14 mouse cellular contexts compared by ENCODE assay signal in the genomic region with DNA sequence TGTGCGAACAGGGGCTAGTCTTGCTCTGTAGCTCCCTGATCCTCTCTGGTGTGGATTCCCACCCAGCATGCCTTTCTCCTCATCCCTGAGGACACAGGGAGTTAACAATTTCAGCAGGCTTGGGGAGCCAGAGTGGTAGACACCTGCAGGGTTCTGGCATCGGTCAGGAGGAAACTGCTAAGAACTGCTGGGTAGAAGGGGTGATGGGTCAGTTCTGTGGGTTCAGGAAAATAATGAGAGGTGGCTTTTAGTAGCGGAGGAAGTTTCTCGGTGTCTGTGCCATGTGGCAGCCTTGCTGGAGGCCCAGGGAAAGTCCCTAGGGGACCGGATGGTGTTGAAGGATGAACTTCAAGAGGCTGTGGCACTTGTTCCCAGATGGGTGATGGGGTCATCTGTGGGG. TPM values are rescaled to one million over a fixed set of nuclear protein-coding genes. Genes with fewer than 3 reads are reported as not detected.
A peak's percentile ranks its signal among the peaks of the same experiment; 100 is the strongest.
DNase-seq lines count a peak whose midpoint lies in the region; ATAC-seq and TF ChIP-seq lines count a peak whose summit lies in the region.
"Had no signal": no experiment of that assay in that cellular context is flagged by ENCODE, and none has a peak within 500 bp of the region (broad histone marks: within the 10 kb centered on the region; RNA-seq: fewer than 3 reads in every experiment).

No protein-coding gene starts in this region.

- no peak for TF ChIP-seq CTCF in lung, postnatal 0 days (IDR thresholded peaks at IDR 0.05)

- no peak overlapping the region for H3K27ac ChIP-seq in neural tube, embryonic 12.5 days
- no peak overlapping the region for H3K27ac ChIP-seq in midbrain, embryonic 11.5 days (ENCODE audit: low read depth, low read length)
- no peak overlapping the region for H3K27ac ChIP-seq in lung, postnatal 0 days (ENCODE audit: low read length)
- no peak overlapping the region for H3K27ac ChIP-seq in heart, embryonic 11.5 days (ENCODE audit: low read depth, low read length)
- H3K27ac ChIP-seq: embryonic facial prominence, embryonic 13.5 days had no signal

- H3K9ac ChIP-seq in neural tube, embryonic 12.5 days, result no peak overlapping the region
- H3K9ac ChIP-seq in midbrain, embryonic 11.5 days (ENCODE audit: low read length), result no peak overlapping the region
- no peak overlapping the region for H3K9ac ChIP-seq in lung, postnatal 0 days (replicated peaks; ENCODE audit: low read depth)
- H3K9ac ChIP-seq in heart, embryonic 11.5 days (ENCODE audit: low read depth, low read length), result no peak overlapping the region
- H3K9ac ChIP-seq: embryonic facial prominence, embryonic 13.5 days had no signal

- peaks cover 24% of the 10 kb centered on the region for H3K27me3 ChIP-seq in neural tube, embryonic 12.5 days (replicated peaks)
- peaks cover 3% of the 10 kb centered on the region; the same call in 1 of the 2 replicates for H3K27me3 ChIP-seq in midbrain, embryonic 11.5 days (ENCODE audit: control insufficient read depth, insufficient read depth, low read length)
- H3K27me3 ChIP-seq in lung, postnatal 0 days (replicated peaks; ENCODE audit: insufficient read depth, low read length), result peaks cover 3% of the 10 kb centered on the region; the same call in 1 of the 2 replicates
- peaks cover 39% of the 10 kb centered on the region for H3K27me3 ChIP-seq in heart, embryonic 11.5 days (ENCODE audit: control insufficient read depth, insufficient read depth, low read length)

- ATAC-seq in neural tube, embryonic 12.5 days (ENCODE audit: low FRiP score, low read depth), result no peak
- no peak for ATAC-seq in midbrain, embryonic 11.5 days (ENCODE audit: low FRiP score)
- no peak for ATAC-seq in lung, postnatal 0 days
- ATAC-seq in heart, embryonic 11.5 days (replicated peaks; ENCODE audit: insufficient number of reproducible peaks, low FRiP score, low TSS enrichment), result no peak

- H3K4me2 ChIP-seq in neural tube, embryonic 12.5 days (replicated peaks), result peak overlapping the region; percentile 64
- no peak overlapping the region for H3K4me2 ChIP-seq in midbrain, embryonic 11.5 days
- H3K4me2 ChIP-seq in lung, postnatal 0 days (replicated peaks; ENCODE audit: low read depth, low read length), result no peak overlapping the region
- no peak overlapping the region for H3K4me2 ChIP-seq in heart, embryonic 11.5 days

- H3K9me3 ChIP-seq in neural tube, embryonic 12.5 days, result no peaks in the 10 kb centered on the region
- H3K9me3 ChIP-seq in midbrain, embryonic 11.5 days (ENCODE audit: control insufficient read depth, low read length), result no peaks in the 10 kb centered on the region
- no peaks in the 10 kb centered on the region for H3K9me3 ChIP-seq in lung, postnatal 0 days (ENCODE audit: low read length)
- no peaks in the 10 kb centered on the region for H3K9me3 ChIP-seq in heart, embryonic 11.5 days (replicated peaks; ENCODE audit: control insufficient read depth, low read length)
- H3K9me3 ChIP-seq: embryonic facial prominence, embryonic 13.5 days had no signal

- H3K4me3 ChIP-seq in neural tube, embryonic 12.5 days, result no peak overlapping the region
- H3K4me3 ChIP-seq in midbrain, embryonic 11.5 days (ENCODE audit: low read depth, low read length), result no peak overlapping the region
- no peak overlapping the region for H3K4me3 ChIP-seq in lung, postnatal 0 days (ENCODE audit: low read depth, low read length)
- H3K4me3 ChIP-seq in heart, embryonic 11.5 days (ENCODE audit: low read depth, low read length), result no peak overlapping the region

- H3K36me3 ChIP-seq in neural tube, embryonic 12.5 days, result no peaks in the 10 kb centered on the region
- no peaks in the 10 kb centered on the region for H3K36me3 ChIP-seq in midbrain, embryonic 11.5 days (ENCODE audit: control insufficient read depth, insufficient read depth, low read length)
- no peaks in the 10 kb centered on the region for H3K36me3 ChIP-seq in lung, postnatal 0 days (ENCODE audit: insufficient read depth, low read length)
- H3K36me3 ChIP-seq in heart, embryonic 11.5 days (ENCODE audit: control insufficient read depth, insufficient read depth, low read length), result no peaks in the 10 kb centered on the region
- H3K36me3 ChIP-seq: embryonic facial prominence, embryonic 13.5 days had no signal

- 67% methylated on average over 5 of the region's 5 CpGs for WGBS in neural tube, embryonic 12.5 days
- WGBS in midbrain, embryonic 11.5 days, result 61% methylated on average over 5 of the region's 5 CpGs
- 58% methylated on average over 5 of the region's 5 CpGs for WGBS in lung, postnatal 0 days
- 45% methylated on average over 5 of the region's 5 CpGs for WGBS in heart, embryonic 11.5 days (ENCODE audit: insufficient replicate concordance)

- DNase-seq in cerebellum, adult 11 months, result peak; percentile 38
- no peak for DNase-seq in cerebellum, adult 18-20 months
- no peak for DNase-seq in neural tube, embryonic 10.5 days (ENCODE audit: extremely low spot score, low spot score)
- peak; percentile 84 for DNase-seq in midbrain, embryonic 11.5 days (ENCODE audit: low spot score, missing footprints)
- DNase-seq in right cerebral cortex, postnatal 25 days, result no peak
- DNase-seq in lung, postnatal 0 days (ENCODE audit: low spot score), result no peak
- DNase-seq: adrenal gland, postnatal 25 days; kidney, adult 2 months; thymus, adult 18-20 months had no signal

- peaks cover 10% of the 10 kb centered on the region for H3K4me1 ChIP-seq in neural tube, embryonic 12.5 days
- peaks cover 5% of the 10 kb centered on the region; the same call in 1 of the 2 replicates for H3K4me1 ChIP-seq in midbrain, embryonic 11.5 days (ENCODE audit: control insufficient read depth, insufficient read depth, low read length)
- no peaks in the 10 kb centered on the region for H3K4me1 ChIP-seq in lung, postnatal 0 days (ENCODE audit: insufficient read depth, low read depth, low read length)
- H3K4me1 ChIP-seq in heart, embryonic 11.5 days (ENCODE audit: control insufficient read depth, insufficient read depth, low read length), result peaks cover 4% of the 10 kb centered on the region; the same call in 1 of the 2 replicates

- TF ChIP-seq EP300 in lung, postnatal 0 days (IDR thresholded peaks at IDR 0.05), result no peak

RNA-seq across cellular contexts. Expression of gene Tmem63c, which starts 6.3 kb away (rescaled TPM):
- polyA plus RNA-seq in neural tube, embryonic 12.5 days (2016; fragmentation: Nextera tagmentation; extraction: Ambion mirVana), result 2.7 and 2.8 TPM in 2 replicates
- polyA plus RNA-seq in midbrain, embryonic 11.5 days (2014; fragmentation: Nextera tagmentation; extraction: Ambion mirVana), result 0.64 and 0.77 TPM in 2 replicates
- polyA plus RNA-seq in lung, postnatal 0 days (2015; fragmentation: Nextera tagmentation; extraction: Ambion mirVana), result 0.11 and 0.12 TPM in 2 replicates
- polyA plus RNA-seq in heart, embryonic 11.5 days (2014; fragmentation: Nextera tagmentation; extraction: Ambion mirVana), result not detected in 2 replicates
- polyA plus RNA-seq: limb, embryonic 11.5 days; liver, embryonic 16.5 days had no signal

RNA-seq across cellular contexts. Expression of gene Zdhhc22, which starts 37.2 kb away (rescaled TPM):
- 7.4 and 9.7 TPM in 2 replicates for polyA plus RNA-seq in neural tube, embryonic 12.5 days (2016; fragmentation: Nextera tagmentation; extraction: Ambion mirVana)
- polyA plus RNA-seq in midbrain, embryonic 11.5 days (2014; fragmentation: Nextera tagmentation; extraction: Ambion mirVana), result 0.41 and 0.51 TPM in 2 replicates
- 0.04 TPM in 1 of 2 replicates, not detected in the other for polyA plus RNA-seq in lung, postnatal 0 days (2015; fragmentation: Nextera tagmentation; extraction: Ambion mirVana)
- 0.20 TPM in 1 of 2 replicates, not detected in the other for polyA plus RNA-seq in heart, embryonic 11.5 days (2014; fragmentation: Nextera tagmentation; extraction: Ambion mirVana)
- polyA plus RNA-seq: liver, embryonic 16.5 days had no signal

Comparison
In these comparisons a context has a peak if more than half of its experiments do, and no peak if none do; other contexts are left out.
1. DNase-seq: peak in cerebellum, adult 11 months (single experiment) and midbrain, embryonic 11.5 days (single experiment); none in cerebellum, adult 18-20 months (0 of 2), neural tube, embryonic 10.5 days (single experiment), right cerebral cortex, postnatal 25 days (single experiment) and lung, postnatal 0 days (single experiment).